Mouse (Mus musculus) left cerebral cortex, postnatal 4 days (tissue): Measurements from ENCODE around the gene Lima1. TPM values are rescaled to one million over a fixed set of nuclear protein-coding genes. Genes with fewer than 3 reads are reported as not detected.
"Not testable (repeated sequence)": the region's sequence is repeated elsewhere in the genome, so short reads cannot be mapped to it uniquely, and the experiment has no call there.

Source experiments
- DNase-seq: peaks from one replicate; pipeline ENCODE4 v3.0.0-alpha.2; 2022
- intact Hi-C: fragments of 180-260 bp; cut with DNase I; formaldehyde crosslinking; loops from one replicate; pipeline ENCODE4 v1.15.1; 2025
- total RNA-seq, 2 experiments: library from RNA; stranded (reverse); gene quantifications; 2 replicates each; pipeline ENCODE4 v1.2.3; 2021

Lima1 gene
- total RNA-seq, 2 experiments from 2014 or later, result 13.6 to 15.6 TPM

DNA sequence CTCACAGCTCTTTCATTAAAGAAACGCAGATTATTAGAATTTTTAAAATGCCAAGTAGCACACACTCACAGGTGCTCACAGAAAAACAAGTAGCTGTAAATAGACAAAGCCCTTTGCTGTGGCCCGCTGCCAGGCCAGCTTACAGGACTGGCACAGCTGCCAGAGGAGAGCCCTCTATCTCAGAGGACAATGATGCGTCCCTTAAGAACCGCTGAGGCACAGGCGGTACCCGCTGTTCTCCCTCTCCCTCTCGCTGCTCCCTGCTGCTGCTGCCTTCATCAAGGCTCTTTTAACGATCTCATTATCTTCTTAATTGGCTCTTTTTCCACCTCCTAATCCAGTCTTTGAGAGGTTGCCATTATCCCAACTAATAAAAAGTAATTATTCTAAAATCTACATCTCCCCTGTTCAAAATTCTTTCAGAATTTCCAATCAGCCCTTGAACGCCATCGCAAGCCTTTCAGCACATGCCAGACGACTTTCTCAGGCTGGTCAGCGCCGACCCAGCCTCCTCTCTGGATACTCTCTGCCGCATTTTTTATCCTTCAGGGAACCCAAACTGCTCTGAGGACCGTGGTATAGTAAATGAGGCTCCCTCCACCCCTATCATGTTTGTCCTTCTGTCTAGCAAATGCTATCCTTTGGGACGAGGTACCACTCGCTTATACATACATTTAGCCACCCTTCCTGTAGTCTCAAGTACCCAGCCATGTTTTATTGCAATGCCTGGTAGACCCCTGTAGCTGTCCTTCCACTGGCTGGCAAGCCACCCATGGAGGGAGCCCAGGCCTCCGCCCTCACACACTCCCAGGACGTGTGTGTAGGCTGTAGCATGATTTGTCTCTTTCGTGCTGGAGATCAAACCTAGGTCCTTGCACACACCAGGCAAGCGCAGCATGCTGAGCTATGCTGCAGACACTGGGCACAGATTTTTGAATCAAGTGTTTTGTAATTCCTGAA lies 67.2 kb downstream of the Lima1 start:
- DNase-seq, result peak; percentile 41
- intact Hi-C loops, result no loop called here

DNA sequence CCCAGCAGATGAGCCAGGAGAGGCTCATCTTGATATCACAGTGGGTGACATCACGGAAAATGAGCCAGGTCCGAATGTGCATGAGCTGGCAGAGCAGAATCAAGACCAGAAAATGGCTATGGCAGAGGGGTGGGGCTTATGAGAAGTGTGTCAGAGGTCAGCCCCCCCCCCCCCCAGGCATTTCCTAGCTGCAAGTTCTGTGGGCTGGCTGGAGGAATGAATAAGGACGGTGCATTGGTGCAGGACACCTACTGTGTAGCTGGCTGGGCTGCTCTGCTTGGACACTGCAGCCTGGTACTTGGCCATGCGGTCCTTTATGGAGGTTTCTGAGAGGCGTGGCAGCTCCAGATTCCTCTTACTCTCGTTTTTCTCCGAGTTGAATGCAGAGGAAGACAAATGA lies 69.1 kb downstream of the Lima1 start:
- no peak for DNase-seq
- intact Hi-C loops, result no loop called here

DNA sequence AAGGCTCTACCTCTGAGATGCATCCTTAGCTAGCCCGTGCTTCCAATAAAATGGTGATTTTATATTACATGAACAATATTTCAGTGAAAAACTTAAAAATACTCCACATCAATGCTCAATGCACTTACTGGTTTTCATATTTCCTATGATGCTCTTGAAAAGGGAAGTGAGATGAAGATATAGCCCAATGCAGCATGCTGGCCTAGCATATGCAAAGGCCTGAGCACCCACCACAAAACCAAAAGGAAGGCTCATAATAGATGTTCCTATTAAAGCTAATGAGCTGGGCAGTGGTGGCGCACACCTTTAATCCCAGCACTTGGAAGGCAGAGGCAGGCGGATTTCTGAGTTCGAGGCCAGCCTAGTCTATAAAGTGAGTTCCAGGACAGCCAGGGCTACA lies 69.6 kb downstream of the Lima1 start:
- DNase-seq, result no peak
- intact Hi-C loops, result no loop called here

DNA sequence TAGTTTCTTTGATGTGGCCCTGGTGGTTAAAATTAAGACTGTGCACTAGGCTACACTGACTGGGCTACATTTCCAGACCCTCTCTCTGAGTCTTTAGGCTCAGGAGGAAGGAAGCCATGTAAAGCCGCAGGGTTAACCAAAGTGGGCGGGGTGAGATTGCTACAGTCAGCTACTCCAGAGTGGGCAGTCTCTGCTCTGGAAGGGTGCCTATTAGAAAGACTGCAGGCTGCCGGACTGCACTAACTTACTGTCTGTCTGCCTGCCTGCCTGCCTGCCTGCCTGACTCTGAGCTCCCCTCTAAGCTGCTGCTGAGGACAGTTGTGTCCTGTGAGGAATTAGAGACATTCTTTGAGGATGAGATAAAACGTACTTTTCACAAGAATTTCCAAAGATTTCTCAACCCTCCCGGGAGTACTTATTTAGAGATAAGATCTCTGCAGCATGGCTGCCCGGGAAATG lies 72.0 kb downstream of the Lima1 start:
- intact Hi-C loops, result no loop called here
- DNase-seq, result no peak

DNA sequence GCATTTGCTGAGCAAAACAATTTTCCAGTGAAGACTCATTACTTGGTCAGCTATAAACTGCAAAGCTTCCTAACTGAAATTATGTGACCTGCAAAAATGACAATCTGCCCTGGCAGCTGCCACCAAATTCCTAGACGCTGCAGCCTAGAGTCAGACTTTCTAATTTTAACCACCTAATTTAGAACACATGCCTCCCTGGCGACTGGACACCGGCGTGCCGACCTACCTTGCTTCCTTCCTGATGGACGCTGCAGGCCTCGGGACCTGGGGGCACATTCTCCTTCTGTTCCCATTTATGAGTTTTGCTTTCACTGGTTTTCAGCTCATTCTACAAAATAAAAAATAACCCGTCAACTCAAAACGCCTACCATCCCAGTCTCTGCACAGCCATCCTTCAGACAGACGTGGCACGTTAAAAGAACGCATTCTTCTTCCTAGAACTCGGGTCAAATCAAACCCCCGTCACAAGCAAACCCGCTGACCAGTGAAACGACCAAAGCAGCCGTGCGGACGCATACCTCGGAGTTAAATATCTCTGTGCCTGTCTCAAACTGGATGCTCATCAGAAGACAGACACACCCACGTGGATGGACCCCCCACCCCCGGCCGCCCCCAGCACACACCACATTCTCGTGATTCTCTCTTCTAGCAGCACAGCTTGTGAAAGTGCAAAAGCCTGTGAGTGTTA lies 73.2 kb downstream of the Lima1 start:
- DNase-seq, result no peak
- intact Hi-C loops, result no loop called here

DNA sequence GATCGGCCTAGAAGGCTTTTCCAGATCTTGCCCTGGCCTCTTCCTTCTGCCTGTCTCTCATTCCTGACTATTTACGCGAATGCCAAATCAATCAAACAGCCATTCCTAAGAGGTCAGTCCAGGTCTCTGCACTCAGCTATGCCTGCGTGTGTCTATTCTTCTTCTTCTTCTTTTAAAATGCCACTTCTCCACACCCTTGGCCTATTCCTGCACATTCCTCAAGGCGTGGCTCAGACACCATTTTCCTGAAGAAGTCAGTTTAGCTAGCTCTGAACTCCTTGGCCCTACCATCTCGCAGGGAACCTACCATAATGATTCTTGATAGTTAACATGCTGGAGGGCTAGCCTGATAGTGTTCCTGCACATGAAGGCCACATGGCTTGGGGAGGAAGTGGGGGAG lies 75.5 kb downstream of the Lima1 start:
- intact Hi-C loops, result no loop called here
- DNase-seq, result no peak

DNA sequence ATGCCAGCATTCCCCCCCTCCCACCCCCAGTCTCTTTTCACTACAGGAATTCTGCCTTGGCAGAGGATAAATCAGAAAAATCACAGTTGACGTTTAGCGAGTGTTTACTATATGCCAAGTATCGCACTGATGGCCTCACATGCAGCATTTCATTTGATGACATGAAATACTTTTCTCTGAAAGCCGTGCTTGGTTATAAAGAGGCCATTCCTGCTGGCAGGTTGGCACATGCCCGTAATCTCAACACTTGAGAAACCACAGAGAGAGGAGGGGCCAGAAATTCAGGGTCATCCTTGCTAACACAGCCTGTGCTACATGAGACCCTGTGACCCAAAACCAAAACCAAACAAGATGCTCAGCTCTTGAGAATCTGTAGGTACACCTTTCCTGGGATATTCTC lies 77.4 kb downstream of the Lima1 start:
- no peak for DNase-seq
- intact Hi-C loops, result no loop called here

DNA sequence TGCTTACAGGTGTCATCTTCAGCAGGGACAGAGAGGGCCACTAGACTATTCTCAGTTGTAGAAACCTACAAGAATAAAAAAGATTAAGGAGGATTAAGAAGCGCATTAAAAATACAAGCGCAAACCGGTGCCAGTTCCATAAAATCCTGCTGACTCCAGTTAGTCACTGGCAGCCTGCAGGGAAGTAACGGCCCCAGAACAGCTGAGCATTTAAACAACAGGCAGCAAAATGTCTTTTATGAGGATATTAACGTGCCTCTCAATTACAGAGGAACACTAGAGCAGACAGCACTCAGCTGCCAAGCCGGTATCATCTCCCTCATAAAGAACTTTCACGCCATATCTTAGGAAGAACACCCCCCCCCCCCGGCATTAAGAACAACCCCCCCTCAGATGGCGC lies 78.5 kb downstream of the Lima1 start:
- DNase-seq, result no peak
- intact Hi-C loops, result no loop called here

DNA sequence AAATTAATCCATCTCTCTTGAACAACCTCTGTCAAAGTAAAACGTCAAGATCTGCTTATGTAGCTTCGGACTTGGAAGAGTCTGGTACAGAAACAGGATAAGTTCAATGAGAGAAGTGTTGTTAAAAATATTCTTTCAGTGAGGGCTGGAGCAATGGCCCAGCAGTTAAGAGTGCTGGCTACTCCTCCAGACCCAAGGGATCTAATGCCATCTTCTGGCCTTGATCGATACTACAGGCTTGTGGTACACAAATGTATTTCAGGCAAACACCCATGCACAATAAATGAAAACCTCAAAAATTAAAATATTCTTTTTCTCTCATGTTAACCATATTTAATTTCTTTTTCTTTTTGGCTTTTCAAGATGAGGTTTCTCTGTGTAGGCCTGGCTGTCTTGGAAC lies 79.2 kb downstream of the Lima1 start:
- DNase-seq, result no peak
- intact Hi-C loops, result no loop called here

DNA sequence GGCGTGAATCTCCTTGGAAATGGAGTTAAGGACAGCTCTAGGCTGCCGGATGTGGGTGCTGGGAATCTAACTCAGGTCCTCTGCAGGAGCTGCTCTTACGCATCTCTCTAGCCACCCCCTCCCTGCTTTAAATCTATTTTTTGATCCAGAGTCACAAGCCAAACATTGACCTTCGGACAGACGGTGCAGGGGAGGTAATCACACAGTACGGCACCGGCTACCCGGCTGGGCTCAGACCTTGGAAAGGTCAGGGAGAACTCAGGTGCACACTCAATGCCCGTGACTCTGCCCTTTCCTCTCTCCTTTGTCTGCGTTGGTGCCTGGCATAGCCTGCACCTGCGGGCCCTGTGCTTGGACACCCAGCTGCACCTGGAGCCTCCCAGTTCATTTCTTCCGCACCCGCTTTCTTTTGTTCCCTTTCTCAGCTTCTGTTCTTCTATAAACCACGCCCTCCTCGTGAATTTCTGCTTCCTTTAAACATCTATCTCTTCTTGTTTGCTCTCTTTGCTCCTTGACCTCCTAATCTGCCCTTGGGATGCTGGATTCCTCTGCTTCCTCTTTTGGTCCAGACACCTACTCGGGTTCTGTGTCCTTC lies 82.9 kb downstream of the Lima1 start:
- DNase-seq, result no peak
- intact Hi-C loops, result no loop called here

DNA sequence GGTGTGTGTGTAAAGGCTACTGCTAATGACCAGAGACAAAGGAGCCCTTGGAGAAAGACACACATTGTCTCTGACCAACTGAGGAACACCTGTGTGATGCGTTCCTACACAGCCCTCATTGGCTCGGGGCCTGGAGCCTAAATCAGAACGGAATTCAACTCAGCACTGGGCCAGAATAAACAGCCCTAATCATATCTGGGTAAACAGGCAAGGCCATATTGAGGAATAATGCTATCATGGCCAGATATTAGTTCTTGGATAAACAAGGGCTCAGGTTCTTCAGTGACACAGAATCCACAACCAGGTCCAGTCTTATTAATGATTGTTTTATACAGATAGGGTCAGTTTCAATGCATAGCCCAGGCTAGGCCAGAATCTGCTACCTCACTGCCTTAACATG lies 84.3 kb downstream of the Lima1 start:
- no peak for DNase-seq
- intact Hi-C loops, result no loop called here

DNA sequence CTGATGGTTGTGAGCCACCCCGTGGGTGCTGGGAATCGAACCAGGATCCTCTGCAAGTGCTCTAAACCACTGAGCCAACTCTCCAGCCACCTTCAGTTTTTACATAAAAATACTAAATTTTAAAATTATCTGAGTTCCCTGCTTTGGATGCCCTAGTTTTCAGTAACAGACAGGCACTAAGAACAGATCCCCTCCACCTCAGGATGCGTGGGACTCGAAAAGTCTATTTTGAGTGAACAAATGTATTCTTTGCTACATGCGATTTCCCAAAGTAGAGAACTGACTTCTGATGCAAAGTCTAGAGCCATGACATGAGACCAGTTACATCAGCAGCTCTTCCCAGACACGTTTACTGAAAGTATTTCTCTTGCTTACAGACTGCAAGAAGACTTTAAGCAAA lies 84.8 kb downstream of the Lima1 start:
- intact Hi-C loops, result no loop called here
- DNase-seq, result no peak

DNA sequence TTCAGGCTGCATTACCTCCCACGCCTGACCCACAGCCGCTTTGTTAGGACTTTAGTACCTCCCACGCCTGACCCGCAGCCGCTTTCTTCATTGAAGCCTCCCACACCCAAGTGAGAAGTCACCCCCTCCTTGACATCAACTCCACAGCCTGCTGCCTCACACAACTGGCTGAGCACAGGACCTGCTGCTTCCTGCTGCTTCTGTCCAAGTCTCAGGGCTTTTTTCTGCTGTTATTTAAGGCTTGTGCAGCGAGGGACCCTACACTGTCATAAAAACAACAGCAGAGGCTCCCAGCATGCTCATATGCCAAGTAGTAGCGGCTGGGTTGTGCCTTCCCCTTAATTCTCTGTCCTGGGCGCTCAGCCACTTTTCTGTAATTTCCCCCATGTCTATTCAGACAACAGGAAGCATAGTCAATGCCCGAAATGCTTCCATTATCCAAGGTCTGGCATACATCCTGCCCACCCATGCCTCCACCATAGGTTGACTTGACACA lies 87.6 kb downstream of the Lima1 start:
- intact Hi-C loops, result no loop called here
- DNase-seq, result peak; percentile 48

DNA sequence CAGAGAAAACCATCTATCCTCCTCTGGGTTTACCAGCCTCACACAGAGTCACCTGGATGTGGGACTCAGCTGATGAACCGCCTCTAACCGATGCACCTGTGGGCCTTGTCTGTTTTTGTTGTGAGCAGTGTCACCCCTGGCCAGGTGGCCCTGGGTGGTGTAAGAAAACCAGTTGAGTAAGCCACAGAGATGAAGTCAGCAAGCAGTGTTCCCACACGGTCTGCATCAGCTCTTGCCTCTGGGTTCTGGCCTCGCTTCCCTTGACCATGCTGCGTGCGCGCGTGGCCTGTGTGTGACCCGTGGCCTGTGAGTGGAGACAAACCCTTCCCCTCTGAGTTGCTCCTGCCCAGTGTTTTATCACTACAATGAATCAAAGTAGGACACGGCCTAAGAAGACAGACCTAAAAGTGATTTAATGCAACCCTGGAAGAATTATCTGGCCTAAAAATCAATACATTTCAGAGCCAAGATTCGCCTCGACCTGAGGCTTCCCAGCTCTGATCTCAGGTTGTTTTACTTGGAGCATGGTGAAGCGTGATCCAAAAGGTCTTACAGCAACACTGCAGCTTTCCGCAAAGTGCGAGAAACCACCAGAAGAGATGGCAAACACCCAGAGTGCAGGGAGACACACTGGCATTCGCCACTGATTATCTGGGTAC lies 96.5 kb downstream of the Lima1 start:
- no peak for DNase-seq
- intact Hi-C loops, result loop anchor here (10.0 kb wide), 2 partner anchors 54 to 184 kb away; partner anchors contain the start of genes Aqp5 and Cox14

DNA sequence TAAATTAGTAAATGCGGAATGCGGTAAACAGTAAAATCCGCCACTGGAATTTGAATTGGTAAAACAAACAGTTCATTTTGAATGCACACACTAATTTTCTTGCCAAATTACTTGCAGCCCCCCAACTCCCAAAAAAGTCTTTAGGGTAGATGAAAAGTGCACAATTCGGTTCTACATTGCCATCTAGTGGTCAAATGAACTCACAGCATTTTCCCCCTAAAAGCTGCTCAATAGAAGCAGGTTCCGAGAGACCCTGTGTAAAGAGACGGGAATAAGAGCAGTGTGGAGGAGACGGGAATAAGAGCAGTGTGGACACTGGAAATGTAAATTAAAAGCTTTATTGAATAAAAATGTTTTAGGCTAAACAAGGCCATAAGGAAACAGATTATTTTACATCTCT lies 97.1 kb downstream of the Lima1 start:
- no peak for DNase-seq
- intact Hi-C loops, result loop anchor here (10.0 kb wide), 2 partner anchors 53 to 183 kb away; partner anchors contain the start of genes Aqp5 and Cox14

DNA sequence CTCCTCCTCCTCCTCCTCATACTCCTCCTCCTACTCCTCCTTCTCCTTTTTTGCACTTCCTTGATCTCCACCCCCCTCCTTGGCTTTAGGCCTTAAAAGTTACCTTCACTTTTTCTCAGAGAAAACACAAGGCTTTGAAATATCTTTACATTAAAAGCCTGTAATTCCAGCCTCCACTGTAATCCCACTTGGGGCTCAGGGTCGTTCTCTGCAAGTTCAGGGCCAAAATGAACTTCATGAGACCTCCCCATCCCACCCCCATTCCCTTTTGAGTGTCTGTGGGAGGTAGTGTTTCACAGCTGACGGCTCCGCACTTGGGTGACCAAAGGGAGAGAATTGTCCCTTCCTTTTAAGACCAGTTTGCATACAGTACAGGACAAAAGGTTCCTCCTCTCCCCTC lies 102.3 kb downstream of the Lima1 start:
- DNase-seq, result no peak
- intact Hi-C loops, result loop anchor here (10.0 kb wide), 2 partner anchors 48 to 178 kb away; partner anchors contain the start of genes Aqp5 and Cox14

DNA sequence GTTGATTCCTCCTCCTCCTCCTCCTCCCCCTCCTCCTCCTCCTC lies 102.6 kb downstream of the Lima1 start, which contains the start of gene Cers5:
TSS of gene Cers5 (minus strand) at position 5 of the 44 bp plus-strand sequence.
- not testable (repeated sequence) for DNase-seq

DNA sequence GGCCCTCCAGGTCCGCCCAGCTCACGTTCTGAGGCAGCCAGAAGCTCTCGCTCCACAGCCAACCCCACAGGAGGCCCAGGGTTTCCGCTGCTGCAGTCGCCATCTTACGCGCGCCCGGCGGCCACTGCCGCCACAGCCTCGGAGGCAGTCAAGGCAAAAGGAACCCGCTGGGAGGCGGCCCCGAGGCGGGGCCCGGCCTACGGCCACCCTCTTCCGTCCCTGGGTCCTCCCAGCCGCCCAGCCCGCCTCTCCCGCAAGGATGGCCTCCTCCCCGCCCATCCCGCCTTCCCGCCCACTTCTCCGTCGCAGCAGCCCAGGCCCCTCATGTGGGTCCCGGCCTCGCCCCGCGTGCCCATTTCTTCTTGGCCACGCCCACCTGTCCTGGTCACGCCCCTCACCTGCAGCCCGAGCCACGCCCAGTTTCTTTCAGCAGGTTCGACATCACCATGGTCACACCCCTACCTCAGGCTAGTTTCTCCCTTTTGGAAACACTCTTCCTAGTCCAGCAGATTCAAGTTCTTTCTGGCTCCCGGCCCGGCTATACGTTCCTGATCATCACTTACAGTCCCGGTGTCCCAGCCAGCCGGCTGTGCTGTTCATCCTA lies 102.9 kb downstream of the Lima1 start:
- DNase-seq, result peak; percentile 88
- intact Hi-C loops, result loop anchor here (10.0 kb wide), 2 partner anchors 48 to 178 kb away; partner anchors contain the start of genes Aqp5 and Cox14

More for the DNA sequence above, 102.6 kb downstream of the Lima1 start, which contains the start of gene Cers5:
- intact Hi-C loops, result loop anchor here (10.0 kb wide), 2 partner anchors 48 to 178 kb away; partner anchors contain the start of genes Aqp5 and Cox14

DNA sequence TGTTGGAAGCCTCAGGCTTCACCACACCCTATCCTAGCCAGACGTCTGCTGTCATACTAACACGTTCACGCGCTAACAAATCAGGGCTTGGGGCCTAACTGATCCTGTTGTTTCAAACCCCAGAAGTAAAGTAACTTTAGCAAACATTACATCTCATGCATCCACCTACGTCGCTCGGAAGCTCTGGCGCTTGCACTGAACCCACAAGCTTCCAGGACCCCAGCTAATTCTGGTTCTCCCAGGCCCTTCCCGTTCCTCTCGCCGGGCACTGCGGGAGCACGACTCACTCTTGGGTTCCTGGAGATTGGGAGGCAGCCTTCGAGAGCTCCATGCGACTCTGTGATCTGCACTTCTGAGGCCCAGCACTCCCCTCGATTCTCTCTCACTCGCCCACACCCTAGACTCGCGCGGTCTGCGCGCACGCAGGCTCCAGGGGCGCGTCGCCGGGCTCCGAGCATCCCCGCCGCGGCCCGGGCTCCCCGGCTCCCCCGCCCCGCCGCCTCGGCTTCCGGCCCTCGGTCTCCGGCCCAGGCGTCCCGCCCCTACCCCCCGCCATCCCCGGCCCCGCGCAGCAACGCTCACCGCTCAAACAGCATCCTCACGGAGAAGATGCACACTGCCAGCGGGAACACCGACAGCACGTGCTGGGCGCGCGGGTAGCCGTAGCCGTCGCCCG lies 103.5 kb downstream of the Lima1 start:
- DNase-seq, result no peak
- intact Hi-C loops, result loop anchor here (10.0 kb wide), 2 partner anchors 47 to 177 kb away; partner anchors contain the start of genes Aqp5 and Cox14

DNA sequence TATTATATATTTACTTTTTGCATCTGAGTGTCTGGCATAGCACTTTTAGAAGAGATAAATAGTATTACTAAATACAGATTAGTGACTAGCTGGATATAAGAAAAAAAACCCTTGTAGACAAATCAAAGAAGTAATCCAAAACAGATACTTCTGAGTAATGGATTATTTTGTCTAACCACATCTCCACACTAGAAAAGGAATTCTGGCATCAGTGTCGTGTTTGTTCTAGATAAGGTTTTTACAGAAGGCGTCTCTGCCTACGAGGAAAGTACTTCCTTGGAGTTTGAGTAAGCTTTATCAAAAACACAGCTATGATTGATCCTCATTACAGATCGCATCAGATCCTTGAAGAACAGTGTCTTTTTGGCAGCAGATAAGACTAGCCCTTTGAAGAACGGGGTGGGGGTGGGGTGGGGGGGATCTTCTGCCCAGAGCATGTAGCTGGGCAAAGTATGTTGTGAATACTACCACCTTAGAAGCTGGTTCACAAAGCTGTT lies 104.2 kb downstream of the Lima1 start:
- no peak for DNase-seq
- intact Hi-C loops, result loop anchor here (10.0 kb wide), 2 partner anchors 46 to 176 kb away; partner anchors contain the start of genes Aqp5 and Cox14
